Mouse (Mus musculus) cortical plate, adult 2 months (tissue): ENCODE measurements around the gene Ttc23. TPM values are rescaled to one million over a fixed set of nuclear protein-coding genes. Genes with fewer than 3 reads are reported as not detected.

ENCODE experiments used
- H3K27ac ChIP-seq: fragments of 200-500 bp; 2 replicates; pipeline ENCODE4 v1.5.1; 2012; ENCODE audit warnings: low read length, control low read depth, inconsistent platforms; ENCODE audit not compliant: insufficient read depth
- H3K4me1 ChIP-seq: fragments of 200-500 bp; 2 replicates; pipeline ENCODE4 v1.6.1; 2011; ENCODE audit warnings: low read length; ENCODE audit not compliant: control insufficient read depth, insufficient read depth
- H3K4me3 ChIP-seq: fragments of 200-500 bp; 2 replicates; pipeline ENCODE4 v1.5.1; 2011; ENCODE audit warnings: mild to moderate bottlenecking, low read length, control low read depth; ENCODE audit not compliant: insufficient read depth
- CTCF ChIP-seq: fragments of 200-500 bp; IDR thresholded peaks from 2 replicates; pipeline ENCODE4 v1.5.1; 2011; ENCODE audit warnings: mild to moderate bottlenecking, control low read depth, low read length; ENCODE audit not compliant: insufficient read depth; ENCODE audit errors: extremely low read depth
- POLR2A ChIP-seq: fragments of 200-500 bp; IDR thresholded peaks from 2 replicates; pipeline ENCODE4 v1.6.1; 2011; ENCODE audit warnings: mild to moderate bottlenecking, low read length, control low read depth; ENCODE audit not compliant: insufficient read depth; ENCODE audit errors: extremely low read depth
- polyA plus RNA-seq: library from polyadenylated mRNA; depleted of rRNA; stranded (reverse); fragments of >200 nt; gene quantifications from 2 replicates; pipeline ENCODE4 v1.2.3, GENCODE M21; 2012

Gene Ttc23
- polyA plus RNA-seq, 1 experiment = 5.4 TPM

- Histone ChIP-seq H3K27ac (peak overlapping the region; percentile 49; the same call in 1 of the 2 replicates), H3K4me3 (no peak overlapping the region)
- no peak for TF ChIP-seq POLR2A
- TF ChIP-seq CTCF = no peak
Observed at GRCm38 (mm10) chr7:67713820-67714510, 66.8 kb downstream of the Ttc23 start.

GRCm38 (mm10) chr7:67715176-67715575 lies 68.0 kb downstream of the Ttc23 start:
- TF ChIP-seq CTCF (no peak), POLR2A (no peak)
- no peak overlapping the region for H3K4me3 ChIP-seq
- H3K27ac ChIP-seq = 0 out of 2 replicates have a peak overlapping the region, but pooled peaks have one; percentile 17
- H3K4me1 ChIP-seq = peaks cover 5% of the 10 kb centered on the region; the same call in 1 of the 2 replicates

More at GRCm38 (mm10) chr7:67713820-67714510, 66.8 kb downstream of the Ttc23 start:
- peaks cover 5% of the 10 kb centered on the region; the same call in 1 of the 2 replicates for H3K4me1 ChIP-seq

GRCm38 (mm10) chr7:67716213-67716878 lies 69.1 kb downstream of the Ttc23 start:
- H3K4me1 ChIP-seq = peaks cover 5% of the 10 kb centered on the region; the same call in 1 of the 2 replicates
- H3K27ac ChIP-seq = 0 out of 2 replicates have a peak overlapping the region, but pooled peaks have one; percentile 17
- TF ChIP-seq POLR2A (no peak), CTCF (no peak)
- H3K4me3 ChIP-seq = no peak overlapping the region

- no peak overlapping the region for H3K27ac ChIP-seq
- peaks cover 5% of the 10 kb centered on the region; the same call in 1 of the 2 replicates for H3K4me1 ChIP-seq
- no peak for TF ChIP-seq CTCF
- TF ChIP-seq POLR2A = no peak
- no peak overlapping the region for H3K4me3 ChIP-seq
Observed at GRCm38 (mm10) chr7:67716925-67717324, 69.7 kb downstream of the Ttc23 start.

DNA sequence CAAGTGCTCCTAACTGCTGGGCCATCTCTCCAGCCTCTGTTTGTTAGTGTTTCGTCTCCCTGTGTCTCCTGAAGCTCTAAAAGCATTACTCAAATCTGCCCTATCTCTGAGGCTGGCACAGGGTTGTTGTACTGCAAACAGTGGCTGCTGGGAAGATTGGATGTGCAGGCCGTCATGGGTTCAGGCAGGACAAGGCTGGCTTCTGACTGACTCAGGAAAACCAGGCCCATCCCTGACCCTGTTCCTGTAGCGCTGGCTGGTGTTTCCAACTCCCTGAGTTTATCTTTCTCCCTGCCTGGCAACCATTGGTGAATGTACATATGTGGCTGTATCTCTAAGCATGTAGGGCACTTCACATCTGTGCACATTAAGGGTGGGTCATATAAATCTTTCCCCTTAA lies 70.3 kb downstream of the Ttc23 start:
- no peak overlapping the region for H3K27ac ChIP-seq
- no peak for TF ChIP-seq CTCF
- no peak for TF ChIP-seq POLR2A

GRCm38 (mm10) chr7:67718804-67719203 lies 71.6 kb downstream of the Ttc23 start:
- Histone ChIP-seq H3K27ac (no peak overlapping the region), H3K4me3 (no peak overlapping the region), H3K4me1 (peaks cover 5% of the 10 kb centered on the region; the same call in 1 of the 2 replicates)
- TF ChIP-seq POLR2A (no peak), CTCF (no peak)

More for the DNA sequence above, 70.3 kb downstream of the Ttc23 start:
- Histone ChIP-seq H3K4me3 (no peak overlapping the region), H3K4me1 (peaks cover 5% of the 10 kb centered on the region; the same call in 1 of the 2 replicates)

DNA sequence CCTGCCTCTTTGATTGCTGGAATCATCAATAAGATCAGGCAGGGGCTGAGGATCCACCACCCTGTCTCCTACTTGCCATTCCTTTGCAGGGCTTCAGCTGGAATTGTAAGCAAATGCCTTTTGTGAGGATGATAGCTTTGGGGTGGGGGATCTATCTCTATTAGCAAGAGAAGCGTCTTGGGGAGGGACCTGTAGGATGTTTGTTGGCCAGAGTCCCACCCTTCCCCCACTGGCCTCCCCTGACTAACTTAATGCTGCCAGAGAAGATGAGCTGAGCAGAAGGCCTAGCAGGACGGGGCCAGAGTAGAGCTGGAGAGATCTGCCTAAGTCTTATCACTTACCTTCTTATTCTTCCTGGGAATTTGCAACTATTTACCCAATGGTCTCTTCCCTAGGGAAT lies 75.0 kb downstream of the Ttc23 start:
- no peak for TF ChIP-seq POLR2A
- no peak for TF ChIP-seq CTCF
- Histone ChIP-seq H3K4me1 (no peaks in the 10 kb centered on the region), H3K27ac (no peak overlapping the region), H3K4me3 (no peak overlapping the region)

DNA sequence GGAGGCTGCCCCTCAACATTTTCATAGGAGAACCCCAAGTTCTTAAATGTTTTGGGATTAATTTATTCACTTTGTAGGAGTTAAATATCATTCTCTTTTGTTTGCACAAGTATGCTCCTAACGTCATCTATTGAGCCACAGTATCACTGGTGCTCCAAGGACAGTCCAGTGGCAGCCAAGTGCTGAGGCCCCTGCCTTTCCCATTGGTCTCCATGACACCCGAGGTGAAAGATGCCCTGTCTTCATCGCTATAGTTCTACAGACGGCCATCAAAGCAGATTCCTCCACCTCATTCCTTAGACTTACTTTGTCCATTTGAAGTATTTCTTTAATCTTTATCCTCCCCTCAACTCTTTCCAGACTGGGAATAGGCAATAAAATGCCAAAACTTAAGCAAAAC lies 77.3 kb downstream of the Ttc23 start:
- Histone ChIP-seq H3K4me3 (no peak overlapping the region), H3K27ac (no peak overlapping the region), H3K4me1 (no peaks in the 10 kb centered on the region)
- no peak for TF ChIP-seq CTCF

DNA sequence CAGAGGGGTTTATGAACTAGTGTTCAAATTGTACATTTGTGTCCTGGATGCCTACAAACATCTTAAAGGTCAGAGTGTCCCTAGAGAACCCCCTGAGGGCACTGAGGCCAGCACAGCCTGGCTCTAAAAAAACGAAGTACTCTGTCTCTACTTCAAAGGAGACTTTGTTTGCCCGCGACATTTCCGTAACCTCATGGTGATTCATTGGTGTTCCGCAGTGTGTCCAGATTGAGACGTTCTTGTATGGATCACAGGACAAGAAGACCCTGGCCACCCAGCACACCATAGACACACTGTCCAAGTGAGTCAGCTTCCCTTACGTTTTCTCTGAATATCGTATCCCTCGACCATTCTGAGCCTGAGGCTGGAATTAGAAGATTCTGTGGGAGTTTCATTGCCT lies 77.8 kb downstream of the Ttc23 start:
- Histone ChIP-seq H3K4me1 (no peaks in the 10 kb centered on the region), H3K27ac (no peak overlapping the region), H3K4me3 (no peak overlapping the region)
- TF ChIP-seq POLR2A (no peak), CTCF (no peak)

DNA sequence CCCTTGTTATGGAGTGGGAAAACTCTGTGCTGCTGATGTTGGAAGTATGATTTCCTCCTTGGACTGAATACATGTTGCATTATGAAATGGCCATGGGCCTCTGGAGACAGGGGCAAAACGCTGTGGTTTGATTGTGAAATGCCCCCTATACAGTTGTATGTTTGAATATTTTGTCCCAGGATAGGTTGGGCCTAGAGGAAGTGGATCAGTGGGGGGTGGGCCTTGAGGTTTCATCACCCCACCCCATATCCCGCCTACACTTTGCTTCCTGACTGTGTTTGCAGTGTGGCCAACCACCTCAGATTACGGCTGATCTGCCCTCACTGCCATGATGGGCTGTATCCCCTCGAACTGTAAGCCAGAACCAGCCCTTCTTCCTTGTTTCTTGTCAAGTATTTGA lies 81.0 kb downstream of the Ttc23 start:
- Histone ChIP-seq H3K4me3 (no peak overlapping the region), H3K4me1 (no peaks in the 10 kb centered on the region), H3K27ac (no peak overlapping the region)
- TF ChIP-seq POLR2A = no peak
- TF ChIP-seq CTCF = no peak
